Mouse (Mus musculus): ENCODE measurements at regions not wholly inside any gene's neighbourhood (a gene's known extent, or its start where the extent isn't known, plus 50 kb on each side); places are given as distances from the start of the nearest gene placed in this dataset.

GRCm38 (mm10) chr10:38555040-38555439, 266.5 kb downstream of the Rfpl4b start:
- Histone ChIP-seq H3K4me3 (ENCODE audit: insufficient read depth, low read depth, low read length) (no peak overlapping the region), H3K27ac (replicated peaks; ENCODE audit: low read depth, low read length) (no peak overlapping the region), H3K4me1 (ENCODE audit: control insufficient read depth, insufficient read depth, insufficient read length, low read length) (peaks cover 2% of the 10 kb centered on the region; the same call in 1 of the 2 replicates)

GRCm38 (mm10) chr10:38553688-38554680, 267.6 kb downstream of the Rfpl4b start:
- H3K4me3 ChIP-seq (ENCODE audit: insufficient read depth, low read depth, low read length), result peak overlapping the region; percentile 53
- H3K4me1 ChIP-seq (ENCODE audit: control insufficient read depth, insufficient read depth, insufficient read length, low read length), result peaks cover 2% of the 10 kb centered on the region; the same call in 1 of the 2 replicates
- no peak overlapping the region; the same call in 1 of the 2 replicates for H3K27ac ChIP-seq (replicated peaks; ENCODE audit: low read depth, low read length)

GRCm38 (mm10) chr10:38553326-38553687, 268.3 kb downstream of the Rfpl4b start:
- Histone ChIP-seq H3K4me1 (ENCODE audit: control insufficient read depth, insufficient read depth, insufficient read length, low read length) (peaks cover 2% of the 10 kb centered on the region; the same call in 1 of the 2 replicates), H3K4me3 (ENCODE audit: insufficient read depth, low read depth, low read length) (no peak overlapping the region), H3K27ac (replicated peaks; ENCODE audit: low read depth, low read length) (no peak overlapping the region)

- H3K4me1 ChIP-seq (ENCODE audit: control insufficient read depth, insufficient read depth, insufficient read length, low read length), result peaks cover 2% of the 10 kb centered on the region; the same call in 1 of the 2 replicates
- H3K4me3 ChIP-seq (ENCODE audit: insufficient read depth, low read depth, low read length), result no peak overlapping the region
- no peak overlapping the region for H3K27ac ChIP-seq (replicated peaks; ENCODE audit: low read depth, low read length)
Measured at GRCm38 (mm10) chr10:38552350-38553076, 269.1 kb downstream of the Rfpl4b start.

- no peak overlapping the region for H3K27ac ChIP-seq (replicated peaks; ENCODE audit: low read depth, low read length)
- H3K4me1 ChIP-seq (ENCODE audit: control insufficient read depth, insufficient read depth, insufficient read length, low read length), result no peaks in the 10 kb centered on the region
- H3K4me3 ChIP-seq (ENCODE audit: insufficient read depth, low read depth, low read length), result no peak overlapping the region
Measured at GRCm38 (mm10) chr10:38540031-38540430, 281.5 kb downstream of the Rfpl4b start.

- no peak overlapping the region for H3K27ac ChIP-seq (replicated peaks; ENCODE audit: low read depth, low read length)
- H3K4me3 ChIP-seq (ENCODE audit: insufficient read depth, low read depth, low read length), result no peak overlapping the region
- H3K4me1 ChIP-seq (ENCODE audit: control insufficient read depth, insufficient read depth, insufficient read length, low read length), result no peaks in the 10 kb centered on the region
Measured at GRCm38 (mm10) chr10:38538766-38539165, 282.8 kb downstream of the Rfpl4b start.

- Histone ChIP-seq H3K4me1 (ENCODE audit: control insufficient read depth, insufficient read depth, insufficient read length, low read length) (no peaks in the 10 kb centered on the region), H3K27ac (replicated peaks; ENCODE audit: low read depth, low read length) (no peak overlapping the region), H3K4me3 (ENCODE audit: insufficient read depth, low read depth, low read length) (no peak overlapping the region)
Measured at GRCm38 (mm10) chr10:38516636-38517035, 304.9 kb downstream of the Rfpl4b start.
